Mouse (Mus musculus) small intestine, adult 2 months (tissue): ENCODE measurements around the gene Kcnip1. TPM values are rescaled to one million over a fixed set of nuclear protein-coding genes. Genes with fewer than 3 reads are reported as not detected.

Experiments used
- H3K27ac ChIP-seq: fragments of 200-500 bp; 2 replicates; pipeline ENCODE4 v1.5.1; 2012; ENCODE audit warnings: low read depth, low read length, control low read depth, inconsistent platforms; ENCODE audit not compliant: insufficient read depth
- H3K27me3 ChIP-seq: fragments of 200-500 bp; 2 replicates; pipeline ENCODE4 v1.6.1; 2012; ENCODE audit warnings: mild to moderate bottlenecking, moderate library complexity, low read length, inconsistent platforms; ENCODE audit not compliant: control insufficient read depth, insufficient read depth
- H3K36me3 ChIP-seq: fragments of 200-500 bp; 2 replicates; pipeline ENCODE4 v1.6.1; 2012; ENCODE audit warnings: mild to moderate bottlenecking, low read length, control low read depth, inconsistent platforms; ENCODE audit not compliant: control insufficient read depth, insufficient read depth
- H3K4me1 ChIP-seq: fragments of 200-500 bp; 2 replicates; pipeline ENCODE4 v1.6.1; 2012; ENCODE audit warnings: low read length, inconsistent platforms, mixed read lengths; ENCODE audit not compliant: control insufficient read depth, insufficient read depth, insufficient read length
- H3K4me3 ChIP-seq: fragments of 200-500 bp; 2 replicates; pipeline ENCODE4 v1.5.1; 2012; ENCODE audit warnings: low read depth, mild to moderate bottlenecking, control low read depth, inconsistent platforms, low read length, moderate library complexity
- CTCF ChIP-seq: fragments of 200-500 bp; IDR thresholded peaks from 2 replicates; pipeline ENCODE4 v1.5.1; 2012; ENCODE audit warnings: low read depth, mild to moderate bottlenecking, control low read depth, inconsistent platforms, low read length, moderate library complexity, mixed read lengths; ENCODE audit not compliant: insufficient replicate concordance, insufficient read length; ENCODE audit errors: extremely low read depth
- POLR2A ChIP-seq: fragments of 200-500 bp; IDR thresholded peaks from 2 replicates; pipeline ENCODE4 v1.6.1; 2012; ENCODE audit warnings: low read depth, mild to moderate bottlenecking, control low read depth, inconsistent platforms, low read length, moderate library complexity
- WGBS: fragments of 180-500 bp; shearing (Covaris S2); methylation state at CpG from one replicate; pipeline ENCODE4 v1.1.7; 2018; 5-methylcytosine and 5-hydroxymethylcytosine counted together
- polyA plus RNA-seq: library from polyadenylated mRNA; depleted of rRNA; stranded (reverse); fragments of >200 nt; gene quantifications from 2 replicates; pipeline ENCODE4 v1.2.3, GENCODE M21; 2012

The Kcnip1 gene
- polyA plus RNA-seq, 1 experiment: 0.08 TPM

- Histone ChIP-seq H3K27ac (no peak overlapping the region), H3K4me1 (no peaks in the 10 kb centered on the region), H3K27me3 (no peaks in the 10 kb centered on the region), H3K4me3 (no peak overlapping the region), H3K36me3 (no peaks in the 10 kb centered on the region)
- WGBS: 29% methylated on average over 7 of the region's 7 CpGs
- TF ChIP-seq POLR2A: no peak
- TF ChIP-seq CTCF: peak; percentile 70; the same call in 1 of the 2 replicates
Observed at GRCm38 (mm10) chr11:33721297-33721696, 271.7 kb downstream of the Kcnip1 start.

- no peaks in the 10 kb centered on the region; the same call in 1 of the 2 replicates for H3K27me3 ChIP-seq
- H3K27ac ChIP-seq: no peak overlapping the region
- no peak overlapping the region for H3K4me3 ChIP-seq
- no peaks in the 10 kb centered on the region for H3K36me3 ChIP-seq
- no peaks in the 10 kb centered on the region for H3K4me1 ChIP-seq
- no peak for TF ChIP-seq CTCF
- TF ChIP-seq POLR2A: no peak
- WGBS: 29% methylated on average over 4 of the region's 4 CpGs
Observed at GRCm38 (mm10) chr11:33706777-33707176, 286.2 kb downstream of the Kcnip1 start.

GRCm38 (mm10) chr11:33701958-33702459 is 290.9 kb downstream of the Kcnip1 start:
- H3K36me3 ChIP-seq: no peaks in the 10 kb centered on the region
- 41% methylated on average over 2 of the region's 2 CpGs for WGBS
- H3K4me3 ChIP-seq: no peak overlapping the region
- no peak overlapping the region for H3K27ac ChIP-seq
- no peaks in the 10 kb centered on the region for H3K4me1 ChIP-seq
- TF ChIP-seq CTCF (no peak), POLR2A (no peak)
- H3K27me3 ChIP-seq: no peaks in the 10 kb centered on the region

- no peak overlapping the region for H3K4me3 ChIP-seq
- no peaks in the 10 kb centered on the region for H3K36me3 ChIP-seq
- H3K27me3 ChIP-seq: no peaks in the 10 kb centered on the region
- H3K27ac ChIP-seq: no peak overlapping the region
- H3K4me1 ChIP-seq: no peaks in the 10 kb centered on the region
- TF ChIP-seq POLR2A (no peak), CTCF (no peak)
- WGBS: 36% methylated on average over 1 of the region's 1 CpGs
Observed at GRCm38 (mm10) chr11:33701236-33701957, 291.6 kb downstream of the Kcnip1 start.

DNA sequence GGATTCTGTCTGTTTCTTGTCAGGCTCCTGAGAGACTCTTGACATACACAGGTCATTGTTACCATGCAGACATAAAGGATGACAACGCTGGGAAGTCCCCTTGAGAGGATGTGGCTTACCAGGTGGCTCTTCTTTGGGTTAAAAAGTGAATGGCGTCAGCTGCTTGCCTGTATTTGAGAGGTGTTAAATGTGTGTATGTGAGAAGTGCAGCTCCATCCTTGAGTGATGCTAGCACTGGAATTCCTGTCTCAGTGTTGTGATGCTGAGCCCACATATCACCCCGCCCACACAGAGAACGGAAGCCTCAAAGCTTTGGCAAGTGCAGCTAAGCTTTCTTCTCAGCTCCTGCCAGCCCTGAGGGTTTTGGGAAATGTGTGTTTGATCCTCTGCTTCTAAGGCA is 292.2 kb downstream of the Kcnip1 start:
- H3K4me1 ChIP-seq: no peaks in the 10 kb centered on the region
- H3K36me3 ChIP-seq: no peaks in the 10 kb centered on the region
- no peak for TF ChIP-seq CTCF
- H3K27me3 ChIP-seq: no peaks in the 10 kb centered on the region
- no peak overlapping the region for H3K27ac ChIP-seq
- WGBS: 51% methylated on average over 4 of the region's 4 CpGs
- no peak overlapping the region for H3K4me3 ChIP-seq

- Histone ChIP-seq H3K27ac (no peak overlapping the region), H3K36me3 (no peaks in the 10 kb centered on the region), H3K4me1 (no peaks in the 10 kb centered on the region), H3K27me3 (no peaks in the 10 kb centered on the region), H3K4me3 (no peak overlapping the region)
- WGBS: 90% methylated on average over 3 of the region's 3 CpGs
- TF ChIP-seq POLR2A (no peak), CTCF (no peak)
Observed at GRCm38 (mm10) chr11:33690181-33690580, 302.8 kb downstream of the Kcnip1 start.

GRCm38 (mm10) chr11:33685904-33686303 is 307.0 kb downstream of the Kcnip1 start:
- H3K4me3 ChIP-seq: no peak overlapping the region
- no peak overlapping the region for H3K27ac ChIP-seq
- TF ChIP-seq POLR2A (no peak), CTCF (no peak)
- no peaks in the 10 kb centered on the region for H3K27me3 ChIP-seq
- H3K36me3 ChIP-seq: no peaks in the 10 kb centered on the region
- H3K4me1 ChIP-seq: no peaks in the 10 kb centered on the region
- 64% methylated on average over 3 of the region's 3 CpGs for WGBS
